Mouse (Mus musculus) midbrain, embryonic 10.5 days (tissue): ENCODE measurements around the gene Oaz1. TPM values are rescaled to one million over a fixed set of nuclear protein-coding genes. Genes with fewer than 3 reads are reported as not detected.

ENCODE experiments used
- DNase-seq: peaks from one replicate; pipeline ENCODE4 v3.0.0-alpha.2; 2017; ENCODE audit warnings: low spot score
- H3K27ac ChIP-seq: fragments of 300-500 bp; sonication (generic); replicated peaks from 2 replicates; pipeline ENCODE4 v1.5.1; 2016; ENCODE audit warnings: mild to moderate bottlenecking
- H3K27me3 ChIP-seq: fragments of 300-500 bp; sonication (generic); 2 replicates; pipeline ENCODE4 v1.6.1; 2016; ENCODE audit warnings: low read depth, mild to moderate bottlenecking; ENCODE audit not compliant: poor library complexity, severe bottlenecking
- H3K36me3 ChIP-seq: fragments of 300-500 bp; sonication (generic); 2 replicates; pipeline ENCODE4 v1.6.1; 2016; ENCODE audit warnings: mild to moderate bottlenecking, moderate library complexity
- H3K4me1 ChIP-seq: fragments of 300-500 bp; sonication (generic); 2 replicates; pipeline ENCODE4 v1.6.1; 2016
- H3K4me3 ChIP-seq: fragments of 300-500 bp; sonication (generic); 2 replicates; pipeline ENCODE4 v1.5.1; 2016; ENCODE audit warnings: mild to moderate bottlenecking, moderate library complexity
- H3K9me3 ChIP-seq: fragments of 300-500 bp; sonication (generic); replicated peaks from 2 replicates; pipeline ENCODE4 v1.6.1; 2016; ENCODE audit warnings: mild to moderate bottlenecking
- WGBS: fragments of 180-500 bp; shearing (Covaris S2); methylation state at CpG from one replicate; pipeline ENCODE4 v1.1.7; 2016; 5-methylcytosine and 5-hydroxymethylcytosine counted together
- polyA plus RNA-seq: library from polyadenylated mRNA; unstranded; fragments of >200 nt; fragmentation: Nextera tagmentation; extraction: Ambion mirVana; gene quantifications from 2 replicates; pipeline ENCODE4 v1.2.1, GENCODE M21; 2016

The Oaz1 gene
- polyA plus RNA-seq, 1 experiment from 2014 or later = 2,347 TPM

DNA sequence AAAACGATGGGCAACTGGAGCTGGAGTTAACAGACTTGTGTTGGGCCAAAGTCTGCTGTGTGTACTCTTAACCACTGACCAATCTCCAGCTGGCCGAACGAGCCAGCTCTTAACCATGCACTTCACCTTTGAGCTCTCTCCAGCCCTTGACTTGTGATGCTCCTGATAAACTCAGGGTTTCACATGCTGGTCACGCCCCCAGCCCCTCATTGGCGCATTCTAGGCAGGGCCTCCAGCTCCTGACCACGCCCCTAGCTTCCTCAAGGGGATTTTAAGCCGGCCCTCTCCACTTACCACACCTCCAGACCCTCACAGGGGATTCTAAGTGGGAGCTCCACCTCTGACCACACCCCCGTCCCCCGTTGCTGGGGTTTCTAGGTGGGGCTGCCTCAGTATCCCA lies 4.7 kb downstream of the Oaz1 start:
- peak overlapping the region; percentile 10 for H3K27ac ChIP-seq
- peaks cover 34% of the 10 kb centered on the region for H3K27me3 ChIP-seq
- peaks cover 76% of the 10 kb centered on the region for H3K4me1 ChIP-seq
- peaks cover 12% of the 10 kb centered on the region for H3K9me3 ChIP-seq
- DNase-seq = peak; percentile 81
- H3K4me3 ChIP-seq = peak overlapping the region; percentile 22
- WGBS = 3% methylated on average over 9 of the region's 9 CpGs
- H3K36me3 ChIP-seq = peaks cover 34% of the 10 kb centered on the region

DNA sequence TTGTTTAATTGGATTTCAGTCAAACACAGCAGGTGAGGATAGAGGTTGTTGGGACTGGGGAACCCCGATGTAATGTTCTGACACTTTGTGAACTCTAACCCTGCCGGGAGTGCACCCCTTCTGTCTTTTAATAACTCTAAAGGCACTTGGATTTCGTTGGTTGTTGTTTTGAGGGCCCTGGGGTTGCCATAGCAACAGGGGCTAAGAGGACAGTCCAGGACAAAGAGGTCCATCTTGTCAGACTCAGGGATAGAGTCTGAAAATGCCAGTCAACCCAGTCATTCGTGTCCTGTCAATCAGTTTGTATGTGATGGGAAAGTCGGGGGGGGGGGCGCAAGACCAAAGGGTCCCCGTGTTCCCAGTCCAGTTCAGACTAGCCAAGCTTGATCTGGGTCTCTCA lies 6.4 kb downstream of the Oaz1 start:
- Histone ChIP-seq H3K4me3 (no peak overlapping the region), H3K27me3 (peaks cover 50% of the 10 kb centered on the region), H3K4me1 (peaks cover 80% of the 10 kb centered on the region), H3K9me3 (peaks cover 12% of the 10 kb centered on the region), H3K36me3 (peaks cover 31% of the 10 kb centered on the region), H3K27ac (0 out of 2 replicates have a peak overlapping the region, but pooled peaks have one; percentile 49)
- WGBS = 47% methylated on average over 7 of the region's 7 CpGs
- DNase-seq = no peak

DNA sequence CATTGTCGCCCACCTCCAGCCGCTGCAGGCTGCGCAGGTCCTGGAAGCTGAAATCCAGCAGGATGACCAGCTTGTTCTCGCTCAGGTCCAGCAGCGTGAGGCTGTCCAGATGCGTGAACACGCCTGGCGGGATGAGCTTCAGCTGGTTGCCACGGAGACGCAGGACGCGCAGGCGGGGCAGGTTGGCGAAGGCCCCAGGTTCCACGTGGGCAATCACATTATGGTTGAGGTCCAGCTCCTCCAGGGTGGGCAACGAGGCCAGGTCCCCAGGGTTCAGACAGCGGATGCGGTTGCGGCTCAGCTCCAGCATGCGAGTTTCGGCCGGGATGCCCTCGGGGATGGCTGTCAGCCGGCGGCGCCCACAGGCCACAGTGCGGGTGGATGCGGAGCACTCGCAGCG lies 9.2 kb downstream of the Oaz1 start:
- Histone ChIP-seq H3K4me3 (peak overlapping the region; percentile 28), H3K27ac (peak overlapping the region; percentile 28), H3K27me3 (peaks cover 66% of the 10 kb centered on the region), H3K36me3 (peaks cover 5% of the 10 kb centered on the region), H3K9me3 (peaks cover 12% of the 10 kb centered on the region), H3K4me1 (peaks cover 75% of the 10 kb centered on the region)
- 57% methylated on average over 30 of the region's 30 CpGs for WGBS
- DNase-seq = no peak

DNA sequence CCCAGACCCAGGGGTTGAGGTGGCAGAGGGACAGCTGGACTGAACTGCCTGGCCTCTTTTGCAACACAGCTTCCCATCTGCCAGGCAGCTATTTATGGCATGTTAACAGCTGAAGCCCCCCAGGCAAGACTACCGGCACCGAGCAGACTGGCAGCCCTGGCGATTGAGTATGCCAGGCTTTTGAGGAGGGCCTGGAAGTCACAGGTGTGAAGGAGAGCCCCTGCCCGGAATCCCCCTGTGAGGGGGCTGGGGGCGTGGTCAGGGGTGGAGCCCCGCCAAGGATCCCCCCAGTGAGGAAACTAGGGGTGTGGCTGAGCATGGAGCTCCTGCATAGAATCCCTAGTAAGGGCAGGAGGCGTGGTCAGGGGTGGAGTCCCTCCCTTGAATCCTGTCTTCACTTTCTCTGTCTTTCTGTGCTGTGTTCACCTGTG lies 10.5 kb downstream of the Oaz1 start:
- no peak for DNase-seq
- H3K4me3 ChIP-seq = no peak overlapping the region
- WGBS = 56% methylated on average over 7 of the region's 7 CpGs
- H3K36me3 ChIP-seq = peaks cover 3% of the 10 kb centered on the region; the same call in 1 of the 2 replicates
- no peak overlapping the region for H3K27ac ChIP-seq
- H3K9me3 ChIP-seq = peaks cover 12% of the 10 kb centered on the region
- peaks cover 79% of the 10 kb centered on the region for H3K27me3 ChIP-seq
- H3K4me1 ChIP-seq = peaks cover 72% of the 10 kb centered on the region

DNA sequence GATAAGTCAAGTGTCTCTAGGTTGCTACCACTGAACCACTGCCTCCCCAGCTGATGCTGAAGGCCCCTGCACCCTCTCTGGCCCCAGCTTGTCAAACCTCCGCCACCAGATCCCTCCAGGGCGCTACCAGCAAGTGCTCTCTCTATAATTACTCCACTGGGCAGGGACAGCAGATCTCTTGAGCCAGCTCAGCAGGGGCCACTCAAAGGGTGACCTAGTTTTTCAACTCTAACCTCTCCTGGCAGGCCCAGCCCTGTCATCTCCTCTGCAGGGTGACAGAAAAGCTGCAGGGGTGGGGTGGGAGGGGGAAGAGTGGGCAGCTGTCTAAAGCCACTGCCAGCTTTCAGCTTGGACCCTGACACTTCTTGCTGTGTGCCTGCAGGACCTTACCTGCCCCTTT lies 11.4 kb downstream of the Oaz1 start:
- Histone ChIP-seq H3K4me1 (peaks cover 64% of the 10 kb centered on the region), H3K36me3 (peaks cover 3% of the 10 kb centered on the region; the same call in 1 of the 2 replicates), H3K4me3 (no peak overlapping the region), H3K9me3 (peaks cover 12% of the 10 kb centered on the region), H3K27me3 (peaks cover 87% of the 10 kb centered on the region), H3K27ac (no peak overlapping the region)
- no peak for DNase-seq
- WGBS = 21% methylated on average over 2 of the region's 2 CpGs

DNA sequence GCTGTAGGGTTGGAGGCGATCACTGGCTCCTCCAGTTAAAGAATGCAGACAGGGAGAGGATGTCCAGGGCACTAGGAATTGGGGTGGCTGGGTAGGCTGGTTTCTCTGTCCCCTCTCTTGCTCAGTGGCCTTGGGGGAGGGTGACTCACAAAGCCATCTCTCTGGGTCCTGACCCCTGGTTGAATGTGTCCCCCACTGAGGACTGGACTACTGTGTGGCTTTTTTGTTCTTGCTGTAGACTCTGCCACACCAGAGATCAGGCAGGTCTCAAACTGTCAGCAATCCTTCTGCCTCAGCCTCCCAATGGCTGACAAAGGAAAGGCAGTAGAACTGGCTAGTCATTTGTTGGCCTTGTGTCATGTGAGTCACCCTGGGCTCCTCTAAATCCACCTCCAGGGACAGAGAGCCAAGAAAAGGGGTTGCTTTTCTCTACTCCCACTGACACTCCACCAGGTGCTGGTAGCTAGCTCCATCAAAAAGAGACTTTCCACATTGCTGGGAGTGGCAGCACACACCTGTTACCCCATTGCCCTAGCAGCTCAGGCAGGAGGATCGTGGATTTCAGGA lies 12.0 kb downstream of the Oaz1 start:
- no peak for DNase-seq
- peaks cover 12% of the 10 kb centered on the region for H3K9me3 ChIP-seq
- H3K27ac ChIP-seq = no peak overlapping the region
- no peak overlapping the region for H3K4me3 ChIP-seq
- H3K4me1 ChIP-seq = peaks cover 62% of the 10 kb centered on the region
- peaks cover 87% of the 10 kb centered on the region for H3K27me3 ChIP-seq
- WGBS = 65% methylated on average over 2 of the region's 2 CpGs
- H3K36me3 ChIP-seq = peaks cover 3% of the 10 kb centered on the region; the same call in 1 of the 2 replicates

DNA sequence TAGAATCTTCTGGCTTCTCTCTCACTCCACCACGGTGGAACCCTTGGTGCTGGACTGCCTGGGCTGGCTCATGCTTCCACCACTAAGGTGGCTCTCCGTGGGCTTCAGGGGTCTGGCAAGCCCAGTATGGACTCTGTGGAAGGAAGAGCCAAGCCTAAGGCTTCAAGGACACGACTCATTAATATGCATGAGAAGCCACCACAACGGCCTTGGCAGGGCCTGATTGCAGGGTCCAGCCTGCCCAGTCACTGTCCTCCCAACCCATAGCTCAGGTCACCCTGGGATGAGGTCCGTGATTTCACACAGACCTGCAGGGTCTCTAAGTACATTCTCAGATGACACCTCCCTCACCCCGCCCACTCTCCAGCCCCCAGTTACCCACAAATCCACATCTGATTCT lies 13.4 kb downstream of the Oaz1 start:
- Histone ChIP-seq H3K4me1 (peaks cover 64% of the 10 kb centered on the region), H3K36me3 (no peaks in the 10 kb centered on the region), H3K9me3 (peaks cover 6% of the 10 kb centered on the region), H3K4me3 (no peak overlapping the region), H3K27me3 (peaks cover 87% of the 10 kb centered on the region), H3K27ac (no peak overlapping the region)
- WGBS = 63% methylated on average over 6 of the region's 6 CpGs
- DNase-seq = no peak

DNA sequence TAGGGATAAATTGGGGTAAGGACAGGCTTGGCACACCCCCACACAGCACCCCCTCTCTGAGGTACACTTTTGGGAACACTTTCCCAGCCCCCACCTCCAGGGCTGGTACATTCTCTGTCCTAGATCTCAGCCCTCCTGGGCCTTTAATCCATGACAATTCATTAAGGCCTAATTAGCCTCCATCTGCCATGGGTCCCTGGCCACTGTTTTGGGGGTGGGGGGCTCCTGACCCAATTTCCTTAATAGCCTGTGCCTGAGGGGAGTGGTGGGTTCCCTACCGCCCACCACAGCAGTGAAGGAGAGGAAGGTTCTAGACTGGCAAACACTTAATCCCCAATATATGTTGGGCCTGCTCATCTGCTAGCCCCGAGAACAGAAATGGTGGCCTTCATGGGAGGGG lies 15.2 kb downstream of the Oaz1 start:
- Histone ChIP-seq H3K27me3 (peaks cover 86% of the 10 kb centered on the region), H3K9me3 (no peaks in the 10 kb centered on the region), H3K4me3 (no peak overlapping the region), H3K4me1 (peaks cover 54% of the 10 kb centered on the region), H3K27ac (no peak overlapping the region), H3K36me3 (no peaks in the 10 kb centered on the region)
- DNase-seq = no peak
- WGBS = 90% methylated on average over 2 of the region's 2 CpGs

DNA sequence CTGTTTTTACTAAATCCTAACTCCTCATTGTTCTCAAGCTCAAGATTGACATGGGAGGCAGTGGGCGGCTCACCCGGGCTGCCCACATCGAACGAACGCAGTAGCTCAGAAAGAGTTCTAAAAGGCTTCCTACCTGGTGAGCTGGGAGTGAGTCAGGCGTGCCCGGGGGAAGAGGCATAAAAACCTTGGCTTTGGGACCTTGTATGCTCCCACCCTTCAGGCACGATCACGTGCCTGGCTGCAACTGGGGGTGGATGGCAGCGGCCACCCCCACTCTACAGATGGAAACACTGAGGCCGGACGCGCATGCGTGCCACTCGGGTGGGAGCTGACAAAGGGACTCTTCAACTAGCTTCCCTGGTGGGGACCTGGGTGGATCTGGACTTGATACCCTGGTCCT lies 15.9 kb downstream of the Oaz1 start:
- Histone ChIP-seq H3K36me3 (no peaks in the 10 kb centered on the region), H3K4me1 (peaks cover 48% of the 10 kb centered on the region), H3K27me3 (peaks cover 80% of the 10 kb centered on the region), H3K4me3 (no peak overlapping the region), H3K27ac (no peak overlapping the region), H3K9me3 (no peaks in the 10 kb centered on the region)
- WGBS = 85% methylated on average over 15 of the region's 15 CpGs
- DNase-seq = no peak

DNA sequence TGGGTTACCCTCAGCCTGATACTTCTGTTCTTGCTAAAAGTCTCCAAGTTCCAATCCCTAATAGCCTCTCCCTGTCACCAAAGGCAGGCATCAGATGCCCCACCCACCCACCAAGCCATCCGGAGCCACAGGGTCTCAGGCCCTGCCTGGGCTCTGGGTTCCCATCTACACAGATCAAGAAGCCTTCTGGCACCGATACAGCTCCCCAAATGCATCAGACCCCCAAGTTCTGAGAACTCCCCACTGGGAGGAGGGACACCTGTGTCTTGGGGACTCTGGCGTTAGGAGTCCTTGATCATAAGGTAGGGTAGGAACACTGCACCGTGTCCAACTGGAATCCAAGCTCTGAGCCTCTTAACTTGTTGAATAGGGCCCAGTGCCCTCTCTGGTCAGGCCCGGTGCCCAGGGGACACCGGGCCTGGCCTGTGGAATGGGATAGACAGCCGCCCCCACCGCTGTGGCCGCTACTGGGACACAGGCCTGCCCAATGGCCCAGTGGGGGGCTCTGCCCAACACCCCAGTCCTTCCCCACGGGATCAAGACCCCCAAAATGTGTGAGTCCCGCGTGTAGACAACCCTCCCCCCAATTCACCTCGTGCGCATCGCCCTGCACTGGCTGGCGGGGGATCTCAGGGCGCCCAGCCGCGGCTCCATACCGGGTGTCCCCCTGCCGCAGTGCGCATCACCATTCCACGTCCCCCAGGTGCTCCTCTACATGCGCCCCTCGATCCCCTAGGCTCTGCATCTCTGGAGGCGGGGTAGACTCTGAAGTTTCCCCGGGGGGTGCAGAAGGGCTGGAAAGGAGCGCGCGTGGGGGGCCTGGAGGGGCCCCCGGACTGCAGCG lies 16.9 kb downstream of the Oaz1 start:
- no peaks in the 10 kb centered on the region for H3K36me3 ChIP-seq
- peaks cover 38% of the 10 kb centered on the region for H3K4me1 ChIP-seq
- WGBS = 9% methylated on average over 32 of the region's 32 CpGs
- DNase-seq = no peak
- H3K9me3 ChIP-seq = no peaks in the 10 kb centered on the region
- peaks cover 71% of the 10 kb centered on the region for H3K27me3 ChIP-seq
- peak overlapping the region; percentile 63 for H3K4me3 ChIP-seq
- H3K27ac ChIP-seq = peak overlapping the region; percentile 69

DNA sequence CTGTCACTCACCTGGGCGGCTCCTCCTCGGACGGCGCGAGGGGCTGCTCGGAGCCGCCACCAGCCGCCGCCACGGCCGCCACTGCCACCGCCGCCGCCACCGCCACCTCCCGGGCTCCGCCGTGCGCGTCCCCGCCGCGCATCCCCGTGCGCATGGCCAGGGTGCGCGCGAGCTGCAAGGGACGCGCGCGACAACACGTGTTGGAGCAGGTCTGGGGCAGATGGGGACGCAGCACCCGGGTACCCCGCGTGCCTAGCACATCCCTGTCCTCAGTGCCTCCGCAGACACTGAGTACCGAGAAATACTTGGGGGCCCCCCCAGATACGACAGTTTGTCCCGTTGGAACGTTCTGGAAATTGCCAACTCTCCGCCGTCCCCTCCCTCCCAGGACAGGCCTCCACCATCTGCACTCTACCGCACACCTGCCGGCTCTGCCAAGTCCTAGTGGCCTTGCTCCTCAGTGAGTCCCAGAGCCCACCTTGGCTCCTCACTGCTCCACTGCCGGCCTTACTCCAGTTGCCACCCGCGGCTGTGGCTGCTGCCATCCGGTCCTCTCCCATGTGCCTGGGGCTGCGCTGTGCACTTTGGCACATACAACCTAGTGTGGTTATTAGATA lies 17.6 kb downstream of the Oaz1 start, which contains the start of gene Lingo3:
Lingo3 (minus strand) TSS at position 109 of the 617 bp plus-strand sequence.
- Histone ChIP-seq H3K9me3 (no peaks in the 10 kb centered on the region), H3K4me1 (peaks cover 39% of the 10 kb centered on the region), H3K27me3 (peaks cover 68% of the 10 kb centered on the region), H3K4me3 (peak within 1 kb of the TSS; percentile 63), H3K36me3 (no peaks in the 10 kb centered on the region), H3K27ac (peak within 1 kb of the TSS; percentile 69)
- WGBS = 6% methylated on average over 44 of the region's 51 CpGs
- DNase-seq = peak; percentile 32

DNA sequence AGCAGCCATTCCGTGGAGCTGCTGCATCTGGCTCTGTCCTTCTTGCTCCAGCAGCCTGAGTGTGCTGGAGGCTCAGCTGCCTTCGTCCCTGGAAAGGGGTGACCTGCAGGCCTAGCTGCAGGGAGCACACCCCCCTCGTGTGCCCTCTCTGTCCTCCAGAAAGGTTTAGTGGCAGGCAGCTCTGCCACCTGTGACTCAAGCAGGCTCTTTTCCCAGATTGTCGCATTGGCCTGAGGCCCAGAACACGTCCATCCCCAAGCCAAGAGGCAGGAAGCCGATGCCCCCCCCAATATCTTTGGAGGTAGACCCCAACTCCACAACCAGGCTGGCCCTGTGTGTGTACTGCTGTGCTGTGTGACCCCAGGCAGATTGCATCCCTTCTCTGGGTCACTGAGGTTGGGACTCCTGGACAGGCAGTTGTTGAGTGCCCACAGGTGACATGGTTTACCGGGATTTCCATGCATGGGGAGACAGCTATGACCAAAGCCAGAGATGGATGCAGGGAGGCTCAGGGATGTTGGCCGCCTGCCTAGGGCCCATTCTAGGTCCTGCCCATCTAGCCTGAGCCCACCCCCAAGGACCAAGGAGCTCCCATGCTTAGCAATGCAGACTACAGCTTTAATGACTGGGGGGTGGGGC lies 18.7 kb downstream of the Oaz1 start:
- WGBS = 67% methylated on average over 8 of the region's 8 CpGs
- H3K27ac ChIP-seq = no peak overlapping the region

More for the DNA sequence above, 18.7 kb downstream of the Oaz1 start:
- H3K4me3 ChIP-seq = no peak overlapping the region
- DNase-seq = no peak
- peaks cover 62% of the 10 kb centered on the region for H3K27me3 ChIP-seq
- H3K4me1 ChIP-seq = peaks cover 33% of the 10 kb centered on the region
- H3K36me3 ChIP-seq = peaks cover 3% of the 10 kb centered on the region; the same call in 1 of the 2 replicates
- no peaks in the 10 kb centered on the region for H3K9me3 ChIP-seq
